Mouse (Mus musculus) liver, embryonic 14.5 days (tissue): ENCODE measurements around the gene Ptgs1.

Experiments
- CTCF ChIP-seq: IDR thresholded peaks from 2 replicates; pipeline ENCODE4 v1.5.1; 2016; ENCODE audit warnings: antibody characterized with exemption, low read depth, control low read depth
- EP300 ChIP-seq: IDR thresholded peaks from 2 replicates; pipeline ENCODE4 v1.6.1; 2016; ENCODE audit warnings: antibody characterized with exemption, low read depth

GRCm38 (mm10) chr2:36201756-36202610 is 28.2 kb upstream of the Ptgs1 start:
- TF ChIP-seq CTCF (no peak), EP300 (no peak)
